Mouse (Mus musculus): Measurements from ENCODE around the gene Cnot8.
A peak's percentile ranks its signal among the peaks of the same experiment; 100 is the strongest.
"Not testable (repeated sequence)": the region's sequence is repeated elsewhere in the genome, so short reads cannot be mapped to it uniquely, and the experiment has no call there.

The Cnot8 gene

GRCm38 (mm10) chr11:58103697-58104306, at the start of gene Cnot8:
Cnot8 (plus strand) TSS chr11:58104153.
- DNase-seq, result peak; percentile 100

GRCm38 (mm10) chr11:58057455-58057854, 46.5 kb upstream of the Cnot8 start:
- no peak for DNase-seq

GRCm38 (mm10) chr11:58059752-58060151, 44.2 kb upstream of the Cnot8 start:
- not testable (repeated sequence) for DNase-seq

- DNase-seq, result not testable (repeated sequence)
Observed at GRCm38 (mm10) chr11:58061218-58061617, 42.7 kb upstream of the Cnot8 start.

GRCm38 (mm10) chr11:58062586-58062985, 41.4 kb upstream of the Cnot8 start:
- DNase-seq, result no peak

- DNase-seq, result no peak
Observed at GRCm38 (mm10) chr11:58065025-58065424, 38.9 kb upstream of the Cnot8 start.

GRCm38 (mm10) chr11:58072978-58073377, 31.0 kb upstream of the Cnot8 start:
- DNase-seq, result no peak

GRCm38 (mm10) chr11:58077270-58077669, 26.7 kb upstream of the Cnot8 start:
- no peak for DNase-seq

GRCm38 (mm10) chr11:58081716-58082115, 22.2 kb upstream of the Cnot8 start:
- DNase-seq, result no peak

GRCm38 (mm10) chr11:58092541-58092940, 11.4 kb upstream of the Cnot8 start:
- DNase-seq, result peak; percentile 91

- peak; percentile 98 for DNase-seq
Observed at GRCm38 (mm10) chr11:58093021-58093528, 10.9 kb upstream of the Cnot8 start, which contains the start of gene Gm12248. Gm12248 (minus strand) TSS chr11:58093134.

- no peak for DNase-seq
Observed at GRCm38 (mm10) chr11:58094766-58095165, 9.2 kb upstream of the Cnot8 start.

- no peak for DNase-seq
Observed at GRCm38 (mm10) chr11:58095561-58095960, 8.4 kb upstream of the Cnot8 start.

- DNase-seq, result no peak
Observed at GRCm38 (mm10) chr11:58096160-58096559, 7.8 kb upstream of the Cnot8 start.

- no peak for DNase-seq
Observed at GRCm38 (mm10) chr11:58096821-58097620, 6.9 kb upstream of the Cnot8 start.

GRCm38 (mm10) chr11:58097621-58098365, 6.2 kb upstream of the Cnot8 start:
- DNase-seq, result peak; percentile 95

- DNase-seq, result not testable (repeated sequence)
Observed at GRCm38 (mm10) chr11:58098366-58098720, 5.6 kb upstream of the Cnot8 start.

GRCm38 (mm10) chr11:58100006-58100405, 3.9 kb upstream of the Cnot8 start:
- DNase-seq, result no peak

- DNase-seq, result no peak
Observed at GRCm38 (mm10) chr11:58101194-58101720, 2.7 kb upstream of the Cnot8 start.

GRCm38 (mm10) chr11:58102146-58102545, 1.8 kb upstream of the Cnot8 start:
- DNase-seq, result no peak

- peak; percentile 95 for DNase-seq
Observed at GRCm38 (mm10) chr11:58102581-58103343, 1.2 kb upstream of the Cnot8 start.

- DNase-seq, result no peak
Observed at GRCm38 (mm10) chr11:58103344-58103653, 654 bp upstream of the Cnot8 start.
